Mouse (Mus musculus): Measurements from ENCODE around the gene Rrp7a.

DNA sequence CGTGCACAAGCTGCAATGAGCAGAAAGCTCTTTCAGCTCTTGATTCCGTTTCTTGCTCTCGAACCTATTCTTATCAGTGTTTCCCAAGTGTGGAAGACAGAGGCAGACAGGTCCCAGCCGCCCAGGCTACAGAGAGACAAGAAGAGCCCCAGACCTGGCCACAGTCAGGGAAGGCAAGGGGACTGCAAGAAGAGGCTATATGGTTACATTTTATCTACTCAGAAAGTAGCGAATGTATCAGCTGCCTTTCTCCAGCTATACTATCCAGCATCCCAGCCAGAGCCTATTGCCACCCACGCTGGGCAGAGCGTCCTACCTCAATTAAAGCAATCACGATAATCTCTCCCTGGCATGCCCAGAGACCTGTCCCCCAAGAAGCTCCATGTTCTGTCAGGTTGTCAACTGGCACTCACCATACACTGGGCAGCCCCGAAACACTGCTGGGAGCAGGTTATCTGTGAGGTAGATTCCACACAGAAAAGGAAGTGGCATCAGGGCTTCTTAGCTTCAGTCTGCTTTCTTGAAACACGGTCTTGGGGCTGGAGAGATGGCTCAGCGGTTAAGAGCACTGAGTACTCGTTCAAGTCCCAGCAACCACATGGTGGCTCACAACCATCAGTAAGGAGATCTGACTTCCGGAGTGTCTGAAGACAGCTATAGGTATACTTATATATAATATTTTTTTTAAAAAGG lies 35.8 kb downstream of the Rrp7a start:
- TF ChIP-seq CTCF (IDR thresholded peaks at IDR 0.05; ENCODE audit: extremely low read depth, insufficient read depth, low read length) (no peak), POLR2A (IDR thresholded peaks at IDR 0.05; ENCODE audit: extremely low read depth, insufficient read depth, low read length) (no peak)

Data from cortical plate, adult 2 months (tissue).